Mouse (Mus musculus) heart, adult 18-20 months (tissue): ENCODE results near the gene Man2b1. TPM values are rescaled to one million over a fixed set of nuclear protein-coding genes. Genes with fewer than 3 reads are reported as not detected.
"Not testable (repeated sequence)": the region's sequence is repeated elsewhere in the genome, so short reads cannot be mapped to it uniquely, and the experiment has no call there.

Experiments
- DNase-seq, 2 experiments: peaks; one replicate each; pipeline ENCODE4 v3.0.0; 2021 to 2022; ENCODE audit warnings: mixed read lengths in 1 of 2
- total RNA-seq, 2 experiments: library from RNA; stranded (reverse); gene quantifications; 2 replicates each; pipeline ENCODE4 v1.2.3; 2021

Gene Man2b1
- total RNA-seq, 2 experiments from 2014 or later: 27.6 to 27.7 TPM

GRCm38 (mm10) chr8:85073041-85073612 lies 9.9 kb upstream of the Man2b1 start:
- no peak for DNase-seq

- DNase-seq: no peak
These were observed 8.9 kb upstream of the Man2b1 start for GRCm38 (mm10) chr8:85074167-85074566.

- no peak for DNase-seq
These were observed 8.5 kb upstream of the Man2b1 start for GRCm38 (mm10) chr8:85074617-85075016.

DNA sequence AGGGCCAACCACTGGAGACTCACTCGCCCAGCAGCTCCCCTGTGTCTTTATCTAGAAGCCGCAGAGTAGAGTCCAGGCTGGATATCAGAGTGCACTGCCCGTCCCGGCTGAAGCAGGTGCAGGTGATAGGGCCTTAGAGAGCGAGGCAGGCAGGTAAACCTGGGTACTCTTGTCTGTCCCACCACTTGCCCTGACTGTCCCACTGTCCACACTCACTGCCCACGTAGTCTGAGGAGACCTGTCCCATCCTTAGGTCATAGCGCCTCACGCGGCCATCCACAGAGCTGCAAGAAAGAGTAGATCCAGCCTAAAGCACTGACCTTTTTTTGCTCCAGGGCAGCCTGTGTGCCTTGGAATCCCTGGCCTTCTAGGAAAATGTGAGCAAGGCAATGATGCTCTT lies 7.1 kb upstream of the Man2b1 start:
- peak; percentile 31 to 63 for DNase-seq

DNA sequence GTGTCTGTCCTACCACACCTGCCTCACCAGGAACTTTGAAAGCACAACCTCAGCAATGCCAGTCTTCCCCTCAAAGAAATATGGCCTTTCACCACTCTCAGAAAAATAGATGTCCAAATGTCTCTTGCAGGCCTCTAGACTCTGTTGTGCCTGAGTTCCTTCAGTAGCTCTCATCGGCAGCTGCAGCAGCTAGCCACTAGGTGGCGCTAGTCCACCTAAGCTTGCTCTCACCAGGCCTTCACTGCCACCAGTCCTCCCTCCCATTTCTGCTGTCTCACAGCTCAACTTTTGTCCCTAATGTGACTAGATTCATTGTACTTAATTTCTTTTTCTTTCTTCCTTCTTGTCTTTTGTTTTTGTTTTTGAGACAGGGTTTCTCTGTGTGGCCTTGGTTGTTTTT lies 6.1 kb upstream of the Man2b1 start:
- DNase-seq: peak; percentile 82 to 85

DNA sequence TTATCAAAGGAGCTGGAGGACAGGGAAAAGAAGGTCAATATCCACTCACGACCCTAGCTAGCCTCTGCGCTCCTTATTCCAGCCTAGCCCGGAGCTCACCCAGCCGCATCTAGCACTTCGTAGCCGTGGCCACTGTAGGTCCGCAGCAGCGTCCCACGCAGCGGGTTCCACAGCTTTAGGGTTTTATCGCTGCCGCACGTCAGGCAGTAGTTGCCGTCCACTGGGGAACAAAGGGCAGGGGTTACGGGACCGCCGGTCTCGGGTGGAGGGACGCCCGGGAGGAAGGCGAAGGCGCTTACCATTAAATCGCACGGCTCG lies 2.9 kb upstream of the Man2b1 start:
- peak in 1 of 2 experiments; percentile 36 for DNase-seq

GRCm38 (mm10) chr8:85080532-85081215 lies 2.4 kb upstream of the Man2b1 start, which contains the start of gene Wdr83os:
TSS of gene Wdr83os (plus strand) at chr8:85080740.
- peak; percentile 64 to 81 for DNase-seq

- peak in 1 of 2 experiments; percentile 64 for DNase-seq
These were observed 1.9 kb upstream of the Man2b1 start, which contains the start of gene Wdr83 for GRCm38 (mm10) chr8:85081216-85081555. TSS of gene Wdr83 (minus strand) at chr8:85081306.

- DNase-seq: not testable (repeated sequence)
These were observed 901 bp upstream of the Man2b1 start for GRCm38 (mm10) chr8:85082169-85082568.

- DNase-seq: peak in 1 of 2 experiments; percentile 41
These were observed 1.6 kb downstream of the Man2b1 start for GRCm38 (mm10) chr8:85084633-85085032.

GRCm38 (mm10) chr8:85086238-85086637 lies 3.2 kb downstream of the Man2b1 start:
- DNase-seq: no peak

- no peak for DNase-seq
These were observed 5.7 kb downstream of the Man2b1 start for GRCm38 (mm10) chr8:85088771-85089170.

- DNase-seq: no peak
These were observed 7.8 kb downstream of the Man2b1 start for GRCm38 (mm10) chr8:85090856-85091255.

DNA sequence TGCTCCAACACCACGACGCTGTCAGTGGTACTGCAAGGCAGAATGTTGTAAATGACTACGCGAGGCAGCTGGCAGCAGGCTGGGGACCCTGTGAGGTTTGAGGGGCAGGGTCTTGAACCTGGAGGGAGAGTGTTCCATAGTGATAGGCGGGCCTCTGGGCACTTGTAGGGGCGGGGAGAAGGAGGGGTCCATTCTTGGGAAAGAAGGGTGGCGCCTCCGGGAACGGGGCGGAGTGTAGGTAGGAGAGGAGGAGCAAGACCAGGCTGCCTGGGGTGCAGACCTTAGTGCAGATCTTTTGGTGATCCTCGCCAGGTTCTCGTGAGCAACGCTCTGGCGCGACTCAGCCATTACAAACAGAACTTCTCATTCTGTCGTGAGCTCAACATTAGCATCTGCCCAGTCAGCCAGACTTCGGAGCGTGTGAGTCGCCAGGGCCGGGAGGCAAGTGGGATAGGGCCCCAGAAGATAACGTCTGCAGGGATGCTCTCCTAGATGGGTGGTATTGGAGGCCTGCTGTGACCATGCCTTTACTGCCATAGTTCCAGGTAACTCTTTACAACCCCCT lies 8.5 kb downstream of the Man2b1 start:
- DNase-seq: no peak

DNA sequence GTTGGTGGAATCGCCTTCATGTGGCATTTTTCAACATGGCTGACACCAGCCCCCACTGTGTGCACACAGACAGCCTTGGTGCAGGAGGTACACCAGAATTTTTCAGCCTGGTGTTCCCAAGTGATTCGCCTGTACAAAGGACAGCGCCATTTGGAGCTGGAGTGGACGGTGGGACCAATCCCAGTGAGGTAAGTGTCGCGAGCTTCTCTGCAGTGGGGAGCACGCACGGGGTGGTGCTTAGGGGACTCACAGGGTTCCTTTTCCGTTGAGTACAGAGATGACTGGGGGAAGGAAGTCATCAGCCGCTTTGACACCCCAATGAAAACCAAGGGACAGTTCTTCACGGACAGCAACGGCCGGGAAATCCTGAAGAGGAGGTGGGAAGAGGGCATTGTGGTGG lies 12.0 kb downstream of the Man2b1 start:
- DNase-seq: no peak

DNA sequence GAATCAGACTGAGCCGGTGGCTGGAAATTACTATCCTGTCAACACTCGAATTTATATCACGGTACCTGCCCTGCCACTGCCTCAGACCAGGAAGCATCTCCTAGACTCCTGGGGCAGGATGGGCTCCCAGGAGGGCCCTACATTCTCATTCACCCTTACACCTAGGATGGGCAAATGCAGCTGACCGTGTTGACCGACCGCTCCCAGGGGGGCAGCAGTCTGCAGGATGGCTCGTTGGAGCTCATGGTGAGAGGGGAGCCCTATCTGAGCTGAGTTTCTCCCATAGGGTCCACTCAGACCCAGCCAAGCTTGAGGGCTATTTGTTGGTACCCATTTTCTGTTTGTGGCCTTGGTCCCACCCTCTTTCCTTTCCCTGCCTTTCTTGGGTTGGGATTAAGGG lies 12.5 kb downstream of the Man2b1 start:
- DNase-seq: no peak

DNA sequence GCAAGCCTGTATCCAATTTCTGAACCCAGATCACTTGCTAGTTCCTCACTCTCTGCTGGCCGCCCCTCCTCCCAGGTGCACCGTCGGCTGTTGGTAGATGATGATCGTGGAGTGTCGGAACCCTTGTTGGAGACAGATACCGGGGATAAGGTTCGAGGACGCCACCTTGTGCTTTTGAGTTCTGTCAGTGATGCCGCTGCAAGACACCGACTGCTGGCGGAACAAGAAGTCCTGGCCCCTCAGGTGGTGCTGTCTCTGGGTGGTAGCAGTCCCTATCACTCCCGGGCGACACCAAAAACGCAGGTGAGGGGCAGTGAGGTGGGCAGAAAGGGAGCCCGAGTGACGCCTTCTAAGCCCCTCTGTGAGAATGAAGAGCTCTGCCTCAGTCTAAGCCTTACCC lies 13.1 kb downstream of the Man2b1 start:
- DNase-seq: no peak

DNA sequence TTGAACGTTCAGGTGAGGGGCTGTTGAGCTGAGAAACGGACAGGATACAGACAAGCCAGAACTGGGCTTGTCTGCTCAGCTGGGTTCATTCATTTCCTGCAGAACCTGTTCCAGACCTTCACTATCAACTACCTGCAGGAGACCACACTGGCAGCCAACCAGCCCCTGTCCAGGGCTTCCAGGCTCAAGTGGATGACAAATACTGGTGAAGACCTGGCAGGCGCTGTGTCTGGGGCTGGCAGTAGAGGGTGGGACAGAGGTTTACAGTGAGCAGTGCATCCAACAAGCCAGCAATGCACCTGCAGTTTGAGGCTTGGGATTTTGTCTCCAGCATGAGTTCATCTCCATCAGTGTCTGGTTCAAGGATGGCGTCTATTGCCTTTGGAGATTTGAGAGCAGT lies 13.8 kb downstream of the Man2b1 start:
- no peak for DNase-seq

- no peak for DNase-seq
These were observed 17.1 kb downstream of the Man2b1 start for GRCm38 (mm10) chr8:85100076-85100665.

DNA sequence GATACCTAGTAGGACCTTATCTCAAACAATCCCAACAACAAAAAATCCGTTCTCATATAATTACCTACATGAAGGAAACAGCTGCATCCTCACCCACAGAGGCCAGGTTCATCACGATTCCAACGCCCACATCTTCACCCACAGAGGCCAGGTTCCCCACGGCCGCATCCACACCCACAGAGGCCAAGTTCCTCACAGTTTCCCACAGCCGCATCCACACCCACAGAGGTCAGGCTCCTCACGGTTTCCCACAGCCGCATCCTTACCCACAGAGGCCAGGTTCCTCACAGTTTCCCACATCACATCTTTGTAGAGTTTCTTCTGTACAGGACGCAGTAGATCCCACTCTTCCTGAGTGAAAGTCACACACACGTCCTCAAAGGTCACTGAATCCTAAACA lies 30.2 kb downstream of the Man2b1 start:
- DNase-seq: no peak

DNA sequence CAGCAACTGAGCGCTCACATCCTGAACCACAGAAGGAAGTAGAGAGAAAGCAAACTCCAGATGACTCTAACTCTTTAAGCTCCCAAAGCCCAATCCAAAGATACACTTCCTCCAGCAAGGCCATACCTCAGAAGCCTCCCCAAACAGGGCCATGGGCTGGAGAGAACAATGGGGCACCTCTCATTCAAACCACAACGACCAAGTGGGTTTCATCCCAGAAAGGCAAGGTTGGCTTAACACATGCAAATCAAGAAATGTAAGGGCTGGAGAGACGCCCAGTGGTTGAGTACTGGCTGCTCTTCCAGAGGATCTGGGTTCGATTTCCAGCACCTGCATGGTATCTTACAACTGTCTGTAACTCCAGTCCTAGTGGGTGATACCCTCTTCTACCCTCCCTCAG lies 32.4 kb downstream of the Man2b1 start:
- DNase-seq: no peak

DNA sequence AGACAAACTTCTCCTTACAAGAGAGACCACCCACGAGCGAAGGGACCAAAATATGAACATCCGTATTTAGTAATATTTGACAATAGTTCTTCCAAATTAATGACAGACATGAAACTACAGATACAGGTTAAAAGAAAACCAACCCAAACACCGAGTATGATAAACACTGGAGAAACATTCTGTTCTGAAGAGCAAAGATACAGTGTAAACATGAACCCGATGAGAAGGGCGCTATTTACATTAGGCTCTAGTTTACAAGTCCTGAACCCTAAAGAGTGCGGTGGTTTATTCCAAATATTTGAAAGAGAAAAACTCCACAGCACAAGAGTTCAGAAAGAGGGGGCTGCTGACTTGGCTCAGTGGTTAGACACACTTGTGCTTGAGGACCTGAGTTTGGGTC lies 33.9 kb downstream of the Man2b1 start:
- DNase-seq: no peak
